Mouse (Mus musculus): ENCODE measurements at regions not wholly inside any gene's neighbourhood (a gene's known extent, or its start where the extent isn't known, plus 50 kb on each side); places are given as distances from the start of the nearest gene placed in this dataset.

DNA sequence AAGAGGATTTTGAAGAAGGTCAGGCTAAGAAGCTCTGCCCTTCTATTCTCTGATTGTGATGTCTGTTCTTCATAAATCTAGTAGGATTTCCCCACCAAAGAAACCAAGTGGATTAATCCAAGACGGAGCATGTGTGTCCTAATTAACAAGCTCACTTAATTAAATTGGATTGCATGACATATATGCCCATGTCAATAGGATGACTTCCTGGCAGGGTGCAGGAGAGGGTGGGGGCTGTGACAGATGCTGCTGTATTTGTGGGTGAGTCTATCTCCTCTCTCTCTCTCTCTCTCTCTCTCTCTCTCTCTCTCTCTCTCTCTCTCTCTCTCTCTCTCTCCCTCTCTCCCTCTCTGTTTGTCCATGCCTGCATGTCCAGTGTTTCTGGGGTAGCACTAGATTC is 149.3 kb upstream of the Gm9833 start:
- Histone ChIP-seq H3K36me3 (ENCODE audit: control insufficient read depth, insufficient read depth, low read length) (no peaks in the 10 kb centered on the region), H3K9ac (replicated peaks; ENCODE audit: low read depth, low read length) (no peak overlapping the region), H3K27me3 (ENCODE audit: control insufficient read depth, insufficient read depth, low read length) (no peaks in the 10 kb centered on the region), H3K4me3 (ENCODE audit: low read depth, low read length) (no peak overlapping the region), H3K27ac (ENCODE audit: low read depth, low read length) (no peak overlapping the region), H3K4me2 (ENCODE audit: low read depth, low read length) (no peak overlapping the region), H3K9me3 (ENCODE audit: control insufficient read depth, low read length) (no peaks in the 10 kb centered on the region), H3K4me1 (ENCODE audit: control insufficient read depth, insufficient read depth, low read length) (no peaks in the 10 kb centered on the region)
- no peak for ATAC-seq (ENCODE audit: low read depth)
- WGBS = 28% methylated on average over 1 of the region's 1 CpGs

DNA sequence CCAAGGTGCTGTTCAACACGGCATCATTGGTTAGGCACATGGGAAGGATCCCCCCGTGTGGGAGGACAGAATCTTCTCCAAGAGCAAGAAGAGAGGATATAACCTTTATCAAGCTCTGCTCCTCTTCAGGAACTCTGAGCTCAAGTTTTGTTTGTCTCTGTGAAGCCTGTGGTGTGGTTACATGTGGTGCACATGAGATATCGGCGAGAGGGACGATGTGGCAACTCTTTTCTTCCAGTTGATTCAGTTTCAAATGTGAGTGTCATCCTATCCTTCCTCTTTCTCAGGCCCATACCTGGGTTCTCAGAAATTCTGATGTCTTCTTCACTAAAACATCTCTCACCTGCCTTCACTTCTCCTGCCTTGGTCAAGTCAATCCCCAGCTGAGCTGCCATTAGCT is 145.3 kb upstream of the Gm9833 start:
- no peaks in the 10 kb centered on the region for H3K27me3 ChIP-seq (ENCODE audit: control insufficient read depth, insufficient read depth, low read length)
- no peaks in the 10 kb centered on the region for H3K9me3 ChIP-seq (ENCODE audit: control insufficient read depth, low read length)
- no peak overlapping the region for H3K27ac ChIP-seq (ENCODE audit: low read depth, low read length)
- no peak overlapping the region for H3K4me3 ChIP-seq (ENCODE audit: low read depth, low read length)
- WGBS = 86% methylated on average over 5 of the region's 5 CpGs
- H3K9ac ChIP-seq (replicated peaks; ENCODE audit: low read depth, low read length) = no peak overlapping the region
- ATAC-seq (ENCODE audit: low read depth) = no peak
- no peak overlapping the region for H3K4me2 ChIP-seq (ENCODE audit: low read depth, low read length)
- no peaks in the 10 kb centered on the region for H3K4me1 ChIP-seq (ENCODE audit: control insufficient read depth, insufficient read depth, low read length)
- H3K36me3 ChIP-seq (ENCODE audit: control insufficient read depth, insufficient read depth, low read length) = no peaks in the 10 kb centered on the region

DNA sequence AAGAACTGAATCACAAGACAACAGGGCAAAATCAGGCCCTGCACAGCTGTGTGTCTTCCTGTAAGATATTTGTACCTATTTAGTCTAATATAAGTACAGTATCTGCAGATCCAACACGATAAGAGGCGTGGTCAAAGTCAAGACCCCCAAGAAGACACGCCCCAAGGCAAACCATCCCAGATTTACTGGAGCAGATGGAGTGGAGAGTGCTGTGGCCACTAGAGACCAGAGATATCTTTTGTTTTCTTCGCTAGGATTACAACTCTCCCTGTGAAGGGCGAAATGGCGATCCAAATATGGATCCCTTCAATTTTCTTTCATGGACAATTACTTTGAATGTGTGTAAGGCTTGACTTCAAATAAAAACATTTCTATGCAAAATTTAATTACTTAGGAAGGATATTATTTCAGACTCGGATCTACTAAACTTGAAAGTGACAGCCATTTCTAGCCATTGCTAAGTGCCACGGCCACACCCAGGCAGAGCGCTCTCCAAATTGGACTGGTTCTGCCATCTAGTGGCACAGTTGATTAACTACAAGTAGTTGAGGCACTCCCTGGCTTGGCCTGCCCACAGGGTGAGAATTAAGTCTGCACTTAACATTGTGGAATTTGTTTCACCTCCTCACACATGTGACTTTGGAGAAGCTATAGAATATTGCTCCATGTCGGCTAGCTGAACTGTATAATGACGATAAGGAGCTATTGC is 140.4 kb upstream of the Gm9833 start:
- Histone ChIP-seq H3K9me3 (ENCODE audit: control insufficient read depth, low read length) (no peaks in the 10 kb centered on the region), H3K4me3 (ENCODE audit: low read depth, low read length) (no peak overlapping the region), H3K27me3 (ENCODE audit: control insufficient read depth, insufficient read depth, low read length) (no peaks in the 10 kb centered on the region), H3K27ac (ENCODE audit: low read depth, low read length) (no peak overlapping the region), H3K4me2 (ENCODE audit: low read depth, low read length) (no peak overlapping the region), H3K36me3 (ENCODE audit: control insufficient read depth, insufficient read depth, low read length) (no peaks in the 10 kb centered on the region), H3K9ac (replicated peaks; ENCODE audit: low read depth, low read length) (no peak overlapping the region), H3K4me1 (ENCODE audit: control insufficient read depth, insufficient read depth, low read length) (no peaks in the 10 kb centered on the region)
- 54% methylated on average over 11 of the region's 11 CpGs for WGBS
- ATAC-seq (ENCODE audit: low read depth) = peak; percentile 96

DNA sequence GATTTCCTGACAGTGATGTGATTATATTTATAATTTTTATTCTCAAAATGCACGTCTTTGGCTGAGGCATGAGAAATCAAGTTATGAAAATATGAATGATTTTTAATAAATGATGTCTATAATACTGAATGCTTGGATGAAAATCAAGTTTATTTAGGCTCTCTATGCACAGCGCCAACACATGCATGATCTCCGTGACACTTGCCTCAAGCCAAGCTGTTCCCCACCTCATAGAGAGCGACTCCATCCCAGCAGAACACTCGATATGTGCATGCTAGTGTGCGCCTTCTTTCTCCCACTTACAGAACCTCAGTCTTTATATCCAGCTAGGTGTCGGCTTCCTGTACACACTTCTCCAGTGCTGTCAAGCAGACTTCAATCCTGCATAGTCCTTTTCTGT is 139.8 kb upstream of the Gm9833 start:
- Histone ChIP-seq H3K9me3 (ENCODE audit: control insufficient read depth, low read length) (no peaks in the 10 kb centered on the region), H3K9ac (replicated peaks; ENCODE audit: low read depth, low read length) (no peak overlapping the region), H3K4me1 (ENCODE audit: control insufficient read depth, insufficient read depth, low read length) (no peaks in the 10 kb centered on the region), H3K27me3 (ENCODE audit: control insufficient read depth, insufficient read depth, low read length) (no peaks in the 10 kb centered on the region), H3K27ac (ENCODE audit: low read depth, low read length) (no peak overlapping the region), H3K4me3 (ENCODE audit: low read depth, low read length) (no peak overlapping the region), H3K36me3 (ENCODE audit: control insufficient read depth, insufficient read depth, low read length) (no peaks in the 10 kb centered on the region), H3K4me2 (ENCODE audit: low read depth, low read length) (no peak overlapping the region)
- WGBS = 83% methylated on average over 7 of the region's 7 CpGs
- ATAC-seq (ENCODE audit: low read depth) = 0 out of 2 replicates have a peak, but pooled peaks have one; percentile 62

DNA sequence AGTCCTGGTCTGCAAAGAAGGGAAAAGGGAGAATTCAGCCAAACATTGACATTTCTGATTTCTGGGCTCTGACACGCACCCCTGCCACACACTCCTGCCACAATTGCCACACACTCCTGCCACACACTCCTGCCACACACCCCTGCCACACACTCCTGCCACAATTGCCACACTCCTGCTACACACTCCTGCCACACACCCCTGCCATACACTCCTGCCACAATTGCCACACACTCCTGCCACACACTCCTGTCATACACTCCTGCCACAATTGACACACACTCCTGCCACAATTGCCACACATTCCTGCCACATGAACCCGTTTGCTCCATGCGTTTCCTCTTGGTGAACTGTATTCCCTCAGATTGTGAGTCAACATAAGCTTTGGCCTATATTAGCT is 130.0 kb upstream of the Gm9833 start:
- no peak for ATAC-seq (ENCODE audit: low read depth)
- 91% methylated on average over 3 of the region's 3 CpGs for WGBS
- Histone ChIP-seq H3K4me1 (ENCODE audit: control insufficient read depth, insufficient read depth, low read length) (no peaks in the 10 kb centered on the region), H3K4me3 (ENCODE audit: low read depth, low read length) (no peak overlapping the region), H3K36me3 (ENCODE audit: control insufficient read depth, insufficient read depth, low read length) (no peaks in the 10 kb centered on the region), H3K27ac (ENCODE audit: low read depth, low read length) (no peak overlapping the region), H3K27me3 (ENCODE audit: control insufficient read depth, insufficient read depth, low read length) (no peaks in the 10 kb centered on the region), H3K4me2 (ENCODE audit: low read depth, low read length) (no peak overlapping the region), H3K9me3 (ENCODE audit: control insufficient read depth, low read length) (no peaks in the 10 kb centered on the region), H3K9ac (replicated peaks; ENCODE audit: low read depth, low read length) (no peak overlapping the region)

DNA sequence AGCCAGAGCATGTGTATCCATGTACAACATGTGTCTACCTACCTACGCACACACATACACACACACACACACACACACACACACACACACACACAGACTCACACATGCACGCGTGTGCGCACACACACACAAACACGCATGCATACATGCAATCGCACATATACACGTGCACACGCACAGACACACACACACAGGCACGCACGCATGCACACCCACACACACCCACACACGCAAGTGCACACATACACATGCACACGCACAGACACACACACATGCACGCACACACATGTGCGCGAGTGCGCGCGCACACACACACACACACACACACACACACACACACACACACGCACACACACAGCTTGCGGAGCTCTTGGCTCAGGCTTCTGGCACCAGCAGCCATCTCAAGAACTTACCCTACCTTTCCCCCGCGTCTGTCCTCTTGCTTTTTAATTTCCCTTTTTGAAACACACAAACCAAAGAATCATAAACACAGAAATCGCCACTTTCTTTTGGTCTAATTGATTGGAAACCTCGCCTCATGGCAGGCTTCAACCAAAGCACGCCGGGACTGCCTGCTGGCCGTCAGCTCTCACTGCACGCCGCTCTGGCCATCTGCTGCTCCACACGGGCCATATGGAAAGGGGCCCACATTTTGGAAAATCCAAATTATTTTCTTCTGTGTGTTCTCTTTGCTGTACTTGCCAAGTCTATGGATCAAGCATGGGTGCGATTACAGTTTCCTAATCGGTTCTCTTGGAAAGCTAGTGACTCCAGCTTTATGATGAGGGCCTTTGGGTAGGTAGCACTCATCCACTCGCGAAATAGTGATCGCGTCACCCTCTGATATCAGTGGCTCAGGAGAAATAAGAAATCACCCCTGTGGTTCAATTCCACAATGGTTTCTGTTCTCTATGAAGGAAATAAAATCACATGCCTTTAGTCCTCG is 127.9 kb upstream of the Gm9833 start:
- Histone ChIP-seq H3K36me3 (ENCODE audit: control insufficient read depth, insufficient read depth, low read length) (no peaks in the 10 kb centered on the region), H3K27me3 (ENCODE audit: control insufficient read depth, insufficient read depth, low read length) (no peaks in the 10 kb centered on the region), H3K9me3 (ENCODE audit: control insufficient read depth, low read length) (no peaks in the 10 kb centered on the region), H3K4me2 (ENCODE audit: low read depth, low read length) (no peak overlapping the region), H3K9ac (replicated peaks; ENCODE audit: low read depth, low read length) (no peak overlapping the region), H3K4me1 (ENCODE audit: control insufficient read depth, insufficient read depth, low read length) (no peaks in the 10 kb centered on the region), H3K4me3 (ENCODE audit: low read depth, low read length) (no peak overlapping the region), H3K27ac (ENCODE audit: low read depth, low read length) (no peak overlapping the region)
- ATAC-seq (ENCODE audit: low read depth) = no peak
- WGBS = 93% methylated on average over 37 of the region's 37 CpGs

DNA sequence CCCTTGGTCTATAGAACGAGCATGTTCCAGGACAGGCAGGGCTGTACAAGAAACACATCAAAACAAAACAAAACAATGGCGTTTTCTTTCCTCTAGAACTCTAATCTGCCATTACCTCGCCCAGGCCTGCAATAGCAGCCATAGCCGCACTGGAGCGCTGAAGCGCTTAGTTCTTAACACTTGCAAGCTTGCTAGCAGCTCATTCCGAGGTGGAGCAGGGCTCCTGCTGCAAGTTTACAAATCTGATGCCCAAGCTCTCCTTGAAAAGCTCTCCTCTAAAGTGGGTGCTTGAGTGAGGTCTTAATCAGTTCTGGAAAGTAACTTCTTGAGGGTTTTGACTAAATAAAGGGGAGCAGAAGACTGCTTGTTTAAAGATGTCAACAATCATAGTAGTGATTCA is 127.2 kb upstream of the Gm9833 start:
- no peak for ATAC-seq (ENCODE audit: low read depth)
- WGBS = 71% methylated on average over 7 of the region's 7 CpGs

More for the DNA sequence above, 127.2 kb upstream of the Gm9833 start:
- no peaks in the 10 kb centered on the region for H3K9me3 ChIP-seq (ENCODE audit: control insufficient read depth, low read length)
- H3K27me3 ChIP-seq (ENCODE audit: control insufficient read depth, insufficient read depth, low read length) = no peaks in the 10 kb centered on the region
- H3K36me3 ChIP-seq (ENCODE audit: control insufficient read depth, insufficient read depth, low read length) = no peaks in the 10 kb centered on the region
- H3K27ac ChIP-seq (ENCODE audit: low read depth, low read length) = no peak overlapping the region
- H3K4me1 ChIP-seq (ENCODE audit: control insufficient read depth, insufficient read depth, low read length) = no peaks in the 10 kb centered on the region
- no peak overlapping the region for H3K4me3 ChIP-seq (ENCODE audit: low read depth, low read length)
- H3K9ac ChIP-seq (replicated peaks; ENCODE audit: low read depth, low read length) = no peak overlapping the region
- no peak overlapping the region for H3K4me2 ChIP-seq (ENCODE audit: low read depth, low read length)
